Mouse (Mus musculus): ENCODE measurements around the gene Casr. TPM values are rescaled to one million over a fixed set of nuclear protein-coding genes. Genes with fewer than 3 reads are reported as not detected.

Gene Casr
- 3.2 TPM in 1 of 2 replicates, not detected in the other for polyA plus RNA-seq (2012; rRNA removed; ENCODE audit: low replicate concordance)

GRCm38 (mm10) chr16:36561386-36562338, at the start of gene Casr:
Casr (minus strand) TSS chr16:36562141.

DNA sequence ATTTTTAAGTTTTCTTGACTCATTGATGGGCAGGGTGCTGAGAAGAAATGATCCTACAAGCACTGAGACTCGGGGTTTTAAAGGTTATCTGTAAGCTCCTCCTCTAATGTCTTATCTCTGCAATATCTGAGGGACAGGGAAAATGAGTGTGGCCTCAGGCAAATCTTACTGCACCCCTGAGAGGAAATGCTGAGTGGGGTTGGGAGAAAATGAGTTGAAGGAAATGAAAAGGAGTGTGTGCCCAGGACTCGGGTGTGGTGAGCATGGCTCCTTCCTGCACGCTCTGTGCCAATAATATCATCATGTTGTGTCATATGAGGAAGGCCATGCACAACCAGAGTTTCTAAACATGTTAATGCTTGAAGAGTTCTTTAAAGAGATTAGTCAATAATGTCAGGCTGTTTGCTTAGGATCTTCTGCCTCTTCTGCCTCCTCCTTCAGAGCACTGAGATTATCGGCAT, 106.6 kb downstream of the Casr start, which contains the start of gene Stfa3:
Gene Stfa3 (minus strand): TSS at position 51 of the 461 bp plus-strand sequence.

Other genes with a start within 250 kb of the Casr start
- not detected in 2 replicates for gene BC117090, start 227.8 kb downstream of the Casr start, polyA plus RNA-seq (2012; rRNA removed; ENCODE audit: low replicate concordance)
- not detected in 2 replicates for gene BC100530, start 194.4 kb downstream of the Casr start, polyA plus RNA-seq (2012; rRNA removed; ENCODE audit: low replicate concordance)
- gene Stfa2, start 153.7 kb downstream of the Casr start, polyA plus RNA-seq (2012; rRNA removed; ENCODE audit: low replicate concordance): not detected in 2 replicates
- gene Stfa3, start 106.7 kb downstream of the Casr start, polyA plus RNA-seq (2012; rRNA removed; ENCODE audit: low replicate concordance): not detected in 2 replicates
- gene Cd86, start 103.9 kb upstream of the Casr start, polyA plus RNA-seq (2012; rRNA removed; ENCODE audit: low replicate concordance): 5.0 and 11.0 TPM in 2 replicates
- gene Ildr1, start 131.8 kb upstream of the Casr start, polyA plus RNA-seq (2012; rRNA removed; ENCODE audit: low replicate concordance): 9.0 and 13.6 TPM in 2 replicates
- gene Slc15a2, start 222.8 kb upstream of the Casr start, polyA plus RNA-seq (2012; rRNA removed; ENCODE audit: low replicate concordance): 1.1 and 3.7 TPM in 2 replicates